Mouse (Mus musculus) gastrocnemius, adult 18-20 months (tissue): Measurements from ENCODE around the gene Osbpl7. TPM values are rescaled to one million over a fixed set of nuclear protein-coding genes. Genes with fewer than 3 reads are reported as not detected.
A peak's percentile ranks its signal among the peaks of the same experiment; 100 is the strongest.

ENCODE experiments used
- DNase-seq: peaks from one replicate; pipeline ENCODE4 v3.0.0; 2021; ENCODE audit warnings: low spot score
- microRNA-seq: library from miRNA; unstranded; fragments of <30 nt; microRNA quantifications from one replicate; pipeline ENCODE4 v1.2.0, GENCODE M21; 2021
- total RNA-seq, 2 experiments: library from RNA; stranded (reverse); gene quantifications; 2 replicates each; pipeline ENCODE4 v1.2.3; 2021

The Osbpl7 gene
- total RNA-seq, 2 experiments from 2014 or later: 2.5 to 2.9 TPM

GRCm38 (mm10) chr11:97082977-97083376 lies 32.5 kb downstream of the Osbpl7 start:
- DNase-seq: peak; percentile 58

- DNase-seq: no peak
Measured at GRCm38 (mm10) chr11:97083401-97084140, 33.1 kb downstream of the Osbpl7 start.

- no peak for DNase-seq
Measured at GRCm38 (mm10) chr11:97084821-97085505, 34.5 kb downstream of the Osbpl7 start.

GRCm38 (mm10) chr11:97086365-97086764 lies 35.9 kb downstream of the Osbpl7 start:
- DNase-seq: no peak

GRCm38 (mm10) chr11:97094600-97094999 lies 44.2 kb downstream of the Osbpl7 start:
- no peak for DNase-seq

DNA sequence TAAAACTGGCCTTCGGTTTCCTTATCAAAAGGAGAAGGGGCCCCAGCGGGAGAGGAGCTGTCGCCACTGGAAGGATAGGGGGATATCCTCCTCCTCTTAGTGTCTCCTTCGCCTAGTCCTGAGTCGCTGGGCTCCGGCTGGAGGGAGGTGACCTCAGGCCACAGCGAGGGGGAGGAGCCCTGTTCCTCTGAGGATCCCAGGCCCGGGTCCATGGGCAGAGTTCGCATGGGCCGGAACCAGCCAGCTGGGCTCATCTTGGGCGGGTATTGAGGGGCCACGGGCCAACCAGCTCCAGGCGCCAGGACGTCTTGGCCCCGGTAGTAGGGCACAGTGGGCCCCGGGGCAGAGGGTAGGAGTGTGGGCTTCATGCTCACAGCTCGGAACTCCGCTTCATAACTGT lies 48.4 kb downstream of the Osbpl7 start:
- peak; percentile 23 for DNase-seq

GRCm38 (mm10) chr11:97101722-97102121 lies 51.3 kb downstream of the Osbpl7 start:
- DNase-seq: peak; percentile 74

DNA sequence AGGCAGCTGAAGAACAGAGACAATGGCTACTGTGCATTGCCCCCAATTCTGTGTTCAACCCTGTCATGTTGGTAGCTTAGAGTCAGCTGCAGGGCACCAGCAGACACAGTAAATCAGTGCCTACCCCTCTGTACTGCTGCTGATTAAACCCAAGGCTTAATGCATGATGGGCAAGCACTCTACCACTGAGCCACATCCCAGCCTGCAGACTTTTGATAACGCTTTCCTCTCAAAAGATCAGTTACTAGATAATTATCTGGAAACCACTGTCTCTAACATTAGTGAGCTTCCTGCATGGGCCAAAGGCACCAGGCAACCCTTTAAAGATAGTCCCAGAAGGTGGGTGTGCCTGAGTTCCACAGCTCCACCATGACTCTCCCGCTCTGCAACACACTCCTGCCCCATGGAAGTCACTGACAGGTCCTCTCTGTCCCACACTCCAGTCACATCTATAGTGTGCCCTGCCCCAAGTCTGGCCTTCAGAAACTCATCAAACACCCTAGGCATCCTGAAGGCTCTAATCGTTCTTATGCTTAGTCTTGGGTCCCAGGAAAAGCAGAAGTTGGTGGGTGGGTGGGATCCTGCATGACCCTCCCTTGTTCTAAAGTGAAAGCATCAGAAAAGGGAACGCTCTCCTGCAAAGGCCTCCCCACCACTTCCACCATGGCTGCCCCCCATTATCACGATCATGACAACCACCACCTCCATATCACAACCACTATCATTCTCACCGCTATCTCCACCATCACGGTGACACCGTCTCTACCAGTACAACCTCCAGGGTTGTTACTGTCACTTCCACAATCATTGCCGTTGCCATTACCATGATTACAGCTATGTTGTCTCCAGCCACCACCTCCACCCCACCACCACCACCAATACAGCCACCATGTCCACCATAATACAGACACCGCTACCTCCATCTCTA lies 53.0 kb downstream of the Osbpl7 start:
- DNase-seq: no peak

DNA sequence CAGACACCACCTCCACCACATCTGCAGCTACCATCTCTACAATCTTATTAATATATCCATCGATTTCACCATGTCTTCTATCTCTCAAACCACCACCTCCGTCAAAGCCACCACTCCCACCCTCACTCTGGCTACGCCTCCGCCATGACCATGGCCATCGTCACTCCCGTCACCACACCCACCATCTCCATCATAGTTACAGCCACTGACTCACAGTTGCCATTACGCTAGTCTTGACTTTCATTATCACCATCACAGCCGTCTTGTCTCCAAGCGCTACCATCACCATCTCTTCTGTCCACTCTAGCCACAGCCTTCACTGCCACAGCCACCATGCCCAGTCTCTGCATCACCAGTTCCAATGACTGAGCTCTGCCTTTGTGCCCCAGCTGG lies 53.7 kb downstream of the Osbpl7 start:
- no peak for DNase-seq

DNA sequence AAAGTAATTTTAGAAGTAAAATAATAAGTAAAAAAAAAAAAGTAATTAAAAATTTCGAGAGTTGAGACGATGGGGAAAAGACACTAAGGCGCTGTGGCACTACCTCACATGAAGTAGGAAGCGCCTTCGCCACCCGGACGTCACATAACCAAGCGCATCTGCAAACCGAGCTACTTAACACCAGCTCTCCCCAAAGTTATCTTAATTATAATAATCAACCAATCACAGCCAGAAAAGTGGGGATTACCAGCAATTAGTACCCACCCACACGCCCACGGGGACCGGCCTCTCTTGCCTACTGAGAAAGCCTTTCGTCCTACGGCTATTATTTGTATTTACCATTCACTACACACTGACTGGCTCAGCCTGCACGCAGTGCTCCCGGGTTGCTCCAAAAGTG lies 58.5 kb downstream of the Osbpl7 start:
- DNase-seq: no peak

DNA sequence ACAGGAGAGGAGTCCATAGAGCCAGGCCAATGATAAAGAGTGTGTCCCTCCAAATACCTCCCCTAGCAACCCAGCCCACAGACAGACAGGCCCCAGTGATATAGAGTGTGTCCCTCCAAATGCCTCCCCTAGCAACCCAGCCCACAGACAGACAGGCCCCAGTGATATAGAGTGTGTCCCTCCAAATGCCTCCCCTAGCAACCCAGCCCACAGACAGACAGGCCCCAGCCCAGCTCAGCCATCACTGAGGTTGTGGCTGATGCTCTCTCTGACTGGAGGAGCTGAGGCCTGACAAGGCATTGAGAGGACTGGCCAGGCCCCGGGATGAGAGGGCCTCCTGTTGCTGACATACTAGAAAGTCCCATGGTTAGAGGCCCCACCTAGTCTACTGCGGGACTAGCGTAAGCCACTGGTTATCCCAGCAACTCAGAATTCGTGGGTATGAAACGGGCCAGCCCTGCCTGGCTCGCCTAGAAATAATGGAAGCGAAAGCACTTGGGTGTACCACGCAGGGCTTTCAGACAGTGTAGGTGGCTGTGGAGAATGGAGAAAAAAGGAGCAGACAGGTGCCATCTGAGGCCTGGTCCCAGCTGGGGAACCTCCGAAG lies 62.2 kb downstream of the Osbpl7 start:
- DNase-seq: no peak

DNA sequence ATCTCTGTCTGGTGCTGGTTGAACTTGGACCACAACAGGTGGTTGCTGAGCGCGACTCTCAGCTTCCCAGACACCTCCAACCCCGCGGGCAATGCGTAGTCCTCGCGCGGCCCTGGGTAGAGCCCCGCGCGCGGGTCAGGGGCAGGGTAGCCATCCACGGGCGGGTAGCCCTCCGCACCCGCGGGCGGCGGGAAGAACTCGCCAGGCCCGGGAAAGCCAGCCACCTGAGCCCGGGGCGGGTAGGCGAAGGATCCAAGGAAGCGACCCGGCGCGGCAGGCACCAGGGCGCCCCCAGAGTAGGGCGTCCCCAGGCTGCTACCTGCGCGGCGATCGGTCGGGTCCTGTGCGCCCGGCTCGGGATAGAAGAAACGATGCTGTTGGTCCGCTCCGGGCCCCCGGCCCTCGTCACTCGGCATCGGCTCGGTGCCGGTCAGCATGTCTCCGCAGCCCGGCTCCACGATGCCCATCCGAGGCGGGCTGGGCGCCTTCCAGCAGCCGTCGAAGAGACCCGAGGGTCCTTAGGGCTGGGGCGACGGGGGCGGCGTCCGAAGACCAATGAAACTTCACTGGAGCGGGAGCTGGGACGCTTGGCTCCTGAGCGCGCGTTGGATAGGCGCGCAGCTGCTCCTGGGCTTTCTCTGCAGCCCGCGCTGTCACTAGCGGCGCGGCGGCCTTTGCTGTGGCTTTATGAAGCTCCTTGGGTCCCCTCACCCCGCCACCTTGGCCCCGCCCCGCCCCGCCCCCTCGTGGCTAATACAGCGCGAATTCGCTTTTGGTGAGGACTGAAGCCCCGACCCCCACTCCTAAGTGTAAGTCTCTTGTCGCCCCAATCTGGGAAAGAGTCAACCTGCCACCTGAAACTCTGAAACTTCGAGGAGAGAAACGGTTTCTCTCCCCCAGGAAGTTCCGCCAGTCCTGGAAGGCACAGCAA lies 64.5 kb downstream of the Osbpl7 start, which contains the start of gene Tbx21:
Gene Tbx21, minus strand, starts transcription at position 661 of the 931 bp plus-strand sequence.
- no peak for DNase-seq

DNA sequence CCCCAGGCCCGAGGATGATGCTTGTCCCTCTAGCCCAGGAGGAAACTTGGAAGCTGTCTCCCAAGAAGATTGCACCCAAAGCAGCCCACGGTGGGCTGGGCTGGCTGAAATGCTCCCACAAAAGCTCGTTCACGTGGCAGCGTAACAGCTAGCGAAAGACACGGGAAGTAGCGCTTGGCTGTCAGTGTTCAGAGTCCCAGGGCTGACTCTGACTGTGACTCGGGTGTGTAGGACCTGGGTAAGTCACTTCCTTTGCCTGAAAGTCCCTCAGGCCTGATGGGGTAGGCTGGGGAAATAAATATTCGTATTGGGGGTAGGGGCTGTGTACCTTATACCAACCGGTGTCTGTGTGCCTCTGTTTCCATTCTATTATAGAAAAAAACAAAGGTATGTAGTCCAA lies 65.4 kb downstream of the Osbpl7 start:
- DNase-seq: no peak

Small RNA genes within 50 kb of the gene (microRNA-seq; reads per million reads assigned to microRNA genes)
- 9.5 reads per million, percentile 22 among the genes with 10 or more reads in this experiment for gene Mir8103

Other genes with a start within 250 kb of the Osbpl7 start
- 100 to 1,000 TPM; 460 to 570 TPM for gene Nfe2l1, start 220.7 kb upstream of the Osbpl7 start, total RNA-seq
- gene Copz2, start 200.8 kb upstream of the Osbpl7 start, total RNA-seq: 10 to 100 TPM; 26.7 to 27.7 TPM
- 10 to 100 TPM; 24.9 to 25.7 TPM for gene Cdk5rap3, start 134.1 kb upstream of the Osbpl7 start, total RNA-seq
- gene Prr15l, start 122.5 kb upstream of the Osbpl7 start, total RNA-seq: not detected
- 1 to 10 TPM; 7.6 to 9.0 TPM for gene Pnpo, start 106.6 kb upstream of the Osbpl7 start, total RNA-seq
- 10 to 100 TPM; 11.2 TPM for gene Sp2, start 67.7 kb upstream of the Osbpl7 start, total RNA-seq
- gene Sp6, start 37.2 kb upstream of the Osbpl7 start, total RNA-seq: under 1 TPM; 0.09 to 0.14 TPM
- gene Scrn2, start 20.7 kb upstream of the Osbpl7 start, total RNA-seq: 10 to 100 TPM; 13.1 to 13.2 TPM
- under 1 TPM in 1 of 2 experiments, not detected in 1; 0.16 TPM for gene Lrrc46, start 9.2 kb upstream of the Osbpl7 start, total RNA-seq
- 10 to 100 TPM; 41.4 to 45.6 TPM for gene Mrpl10, start 9.1 kb upstream of the Osbpl7 start, total RNA-seq
- under 1 TPM; 0.41 to 0.50 TPM for gene Tbx21, start 64.7 kb downstream of the Osbpl7 start, total RNA-seq
- gene Tbkbp1, start 100.9 kb downstream of the Osbpl7 start, total RNA-seq: 1 to 10 TPM; 3.3 to 6.8 TPM
- gene Kpnb1, start 137.3 kb downstream of the Osbpl7 start, total RNA-seq: 10 to 100 TPM; 47.7 to 52.4 TPM
- gene Npepps, start 230.0 kb downstream of the Osbpl7 start, total RNA-seq: 10 to 100 TPM; 56.4 to 67.9 TPM